Mouse (Mus musculus) E14TG2a.4 (cell line): ENCODE measurements around the gene Nr2f2.

Experiments used
- CTCF ChIP-seq: conservative IDR thresholded peaks from 2 replicates; pipeline ENCODE4 v1.5.1; 2014; ENCODE audit warnings: low read length
- NANOG ChIP-seq: IDR thresholded peaks from 2 replicates; pipeline ENCODE4 v1.6.1; 2014; ENCODE audit warnings: borderline replicate concordance, low read length, mixed read lengths
- POU5F1 ChIP-seq: IDR thresholded peaks from 2 replicates; pipeline ENCODE4 v1.6.1; 2014; ENCODE audit warnings: low read length, borderline replicate concordance

DNA sequence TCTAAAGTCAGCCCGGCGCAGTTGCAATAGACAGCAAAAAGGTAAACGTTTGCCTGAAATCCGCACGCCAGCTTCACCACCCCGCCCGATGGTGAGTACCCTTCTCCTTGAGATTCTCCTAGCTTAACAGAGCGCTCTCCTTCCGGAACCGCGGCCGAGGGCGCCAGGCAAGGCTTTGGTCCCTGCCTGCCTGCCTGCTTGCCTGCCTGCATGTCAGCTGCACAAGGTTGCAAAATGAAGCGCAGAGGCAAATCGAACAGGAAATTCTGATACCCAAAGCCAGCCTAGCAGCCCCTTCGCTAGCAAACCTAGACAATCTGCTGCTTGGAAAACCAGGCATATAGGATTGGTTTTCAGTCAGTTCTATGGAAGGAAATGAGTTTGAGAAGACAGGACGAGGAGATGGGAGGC lies 1.1 kb downstream of the Nr2f2 start:
- TF ChIP-seq CTCF (no peak), NANOG (no peak), POU5F1 (no peak)
